Mouse (Mus musculus) adipose tissue, adult 10 weeks (tissue): ENCODE data around the gene Fam155a. TPM values are rescaled to one million over a fixed set of nuclear protein-coding genes. Genes with fewer than 3 reads are reported as not detected.

Source experiments
- polyA plus RNA-seq: library from polyadenylated mRNA; stranded (reverse); fragments of 350-450 nt; fragmentation: Illumina TruSeq; extraction: RNeasy Lipid Tissue Mini Kit (QIAGEN cat#74804); gene quantifications from one replicate; pipeline ENCODE4 v1.2.3, GENCODE M21; 2014; ENCODE audit warnings: low read depth, low replicate concordance

The Fam155a gene
- polyA plus RNA-seq = 0.14 TPM

GRCm38 (mm10) chr8:9770999-9771605, at the start of gene Fam155a:
Fam155a (minus strand) TSS chr8:9771161.

Other genes starting within 250 kb of the Fam155a start
- not detected for gene Gm10217, start 93.1 kb upstream of the Fam155a start, polyA plus RNA-seq
- 4.0 TPM for gene Lig4, start 206.5 kb upstream of the Fam155a start, polyA plus RNA-seq
- gene Abhd13, start 206.5 kb upstream of the Fam155a start, polyA plus RNA-seq = 15.0 TPM
- 3.2 TPM for gene Tnfsf13b, start 235.3 kb upstream of the Fam155a start, polyA plus RNA-seq